Comparison of ENCODE assay signal across 24 mouse cellular contexts in genomic region chr4:40312213-40312612, GRCm38 (mm10).
"Had no signal": no experiment of that assay in that cellular context is flagged by ENCODE, and none has a peak within 500 bp of the region (broad histone marks: within the 10 kb centered on the region; RNA-seq: fewer than 3 reads in every experiment).

No protein-coding gene starts in this region.

- ATAC-seq: forebrain, postnatal 0 days; hindbrain, postnatal 0 days; intestine, embryonic 16.5 days had no signal

- H3K4me3 ChIP-seq: heart, adult 2 months; heart, embryonic 13.5 days; heart, embryonic 15.5 days; hindbrain, embryonic 13.5 days; hindbrain, embryonic 15.5 days; kidney, embryonic 15.5 days had no signal

- H3K27me3 ChIP-seq: heart, embryonic 13.5 days; heart, embryonic 15.5 days; hindbrain, embryonic 13.5 days; hindbrain, embryonic 15.5 days; kidney, embryonic 15.5 days had no signal

- H3K4me1 ChIP-seq: heart, embryonic 13.5 days; heart, embryonic 15.5 days; kidney, embryonic 15.5 days had no signal

- DNase-seq: forebrain, postnatal 0 days; gastrocnemius, postnatal 14 days; gastrocnemius, postnatal 36 days; heart, adult 11 months; heart, adult 2 months; heart, postnatal 14 days; heart, postnatal 36 days; kidney, adult 11 months; kidney, adult 2 months; kidney, adult 9 months; kidney, postnatal 14 days; kidney, postnatal 36 days; layer of hippocampus, adult 9-11 months; layer of hippocampus, postnatal 36 days; left cerebral cortex, postnatal 4 days had no signal

- H3K27ac ChIP-seq: heart, adult 2 months; heart, embryonic 13.5 days; heart, embryonic 15.5 days; hindbrain, embryonic 13.5 days; hindbrain, embryonic 15.5 days; hindbrain, postnatal 0 days; kidney, embryonic 15.5 days; kidney, postnatal 0 days had no signal

- H3K9ac ChIP-seq: forebrain, postnatal 0 days; heart, embryonic 13.5 days; heart, embryonic 15.5 days; hindbrain, embryonic 13.5 days; hindbrain, embryonic 15.5 days; kidney, embryonic 15.5 days had no signal

- H3K9me3 ChIP-seq: heart, embryonic 13.5 days; heart, embryonic 15.5 days; hindbrain, embryonic 13.5 days; hindbrain, embryonic 15.5 days; kidney, embryonic 15.5 days had no signal

- H3K4me2 ChIP-seq: heart, embryonic 11.5 days; heart, embryonic 13.5 days; heart, embryonic 15.5 days; hindbrain, embryonic 13.5 days; hindbrain, embryonic 15.5 days; kidney, embryonic 15.5 days had no signal

- H3K36me3 ChIP-seq: heart, embryonic 13.5 days; heart, embryonic 15.5 days; hindbrain, embryonic 13.5 days; hindbrain, embryonic 15.5 days; kidney, embryonic 15.5 days had no signal
